Mouse (Mus musculus) kidney, embryonic 14.5 days (tissue): ENCODE results near the gene Cdh26. TPM values are rescaled to one million over a fixed set of nuclear protein-coding genes. Genes with fewer than 3 reads are reported as not detected.

ENCODE experiments used
- ATAC-seq: fragments of 200-750 bp; cut with Nextera tagmentation; 2 replicates; pipeline ENCODE4 v1.8.0; 2017; ENCODE audit warnings: moderate number of reproducible peaks, mild to moderate bottlenecking, moderate TSS enrichment, moderate library complexity; ENCODE audit not compliant: low FRiP score, low TSS enrichment
- H3K27ac ChIP-seq: fragments of 300-500 bp; sonication (generic); 2 replicates; pipeline ENCODE4 v1.5.1; 2014; ENCODE audit warnings: low read depth, mild to moderate bottlenecking, low read length, moderate library complexity, mixed read lengths
- H3K27me3 ChIP-seq: fragments of 300-500 bp; sonication (generic); 2 replicates; pipeline ENCODE4 v1.6.1; 2014; ENCODE audit warnings: mild to moderate bottlenecking, low read length; ENCODE audit not compliant: control insufficient read depth, insufficient read depth
- H3K36me3 ChIP-seq: fragments of 300-500 bp; sonication (generic); 2 replicates; pipeline ENCODE4 v1.6.1; 2014; ENCODE audit warnings: low read length, mixed read lengths; ENCODE audit not compliant: control insufficient read depth, insufficient read depth
- H3K4me1 ChIP-seq: fragments of 300-500 bp; sonication (generic); 2 replicates; pipeline ENCODE4 v1.6.1; 2014; ENCODE audit warnings: low read length, mixed read lengths; ENCODE audit not compliant: control insufficient read depth, insufficient read depth
- H3K4me2 ChIP-seq: fragments of 300-500 bp; sonication (generic); replicated peaks from 2 replicates; pipeline ENCODE4 v1.6.1; 2014; ENCODE audit warnings: low read depth, mild to moderate bottlenecking, low read length
- H3K4me3 ChIP-seq: fragments of 300-500 bp; sonication (generic); 2 replicates; pipeline ENCODE4 v1.5.1; 2014; ENCODE audit warnings: mild to moderate bottlenecking, low read length
- H3K9ac ChIP-seq: fragments of 300-500 bp; sonication (generic); 2 replicates; pipeline ENCODE4 v1.6.1; 2014; ENCODE audit warnings: low read depth, mild to moderate bottlenecking, low read length, moderate library complexity
- H3K9me3 ChIP-seq: fragments of 300-500 bp; sonication (generic); 2 replicates; pipeline ENCODE4 v1.6.1; 2016; ENCODE audit warnings: low read length; ENCODE audit not compliant: control insufficient read depth
- WGBS: fragments of 180-500 bp; shearing (Covaris S2); extraction: QIAGEN DNeasy Blood & Tissue Kit; methylation state at CpG from one replicate; pipeline ENCODE4 v1.1.7; 2014; 5-methylcytosine and 5-hydroxymethylcytosine counted together
- polyA plus RNA-seq: library from polyadenylated mRNA; unstranded; fragments of >200 nt; fragmentation: Nextera tagmentation; extraction: Ambion mirVana; gene quantifications from 2 replicates; pipeline ENCODE4 v1.2.1, GENCODE M21; 2014

Cdh26 gene
- polyA plus RNA-seq, 1 experiment from 2014 or later, result 0.64 TPM

DNA sequence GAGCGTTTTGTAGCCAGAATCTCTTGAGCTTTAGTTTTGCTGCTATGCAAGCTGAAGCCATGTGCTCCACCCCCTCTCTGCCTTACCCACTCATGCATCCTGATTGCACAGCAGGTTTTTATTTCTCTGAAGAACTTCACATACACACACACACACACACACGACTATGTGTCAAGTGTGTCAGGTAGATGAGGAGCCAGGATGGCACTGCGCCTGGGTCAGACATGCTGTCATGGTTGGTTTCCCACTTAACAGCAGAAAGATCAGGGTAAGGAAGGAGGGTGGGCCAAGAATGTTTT is 15.2 kb upstream of the Cdh26 start:
- peak overlapping the region; percentile 96 for H3K4me2 ChIP-seq
- no peak; the same call in 1 of the 2 replicates for ATAC-seq
- H3K4me1 ChIP-seq, result peaks cover 21% of the 10 kb centered on the region; the same call in 1 of the 2 replicates
- H3K9ac ChIP-seq, result no peak overlapping the region; the same call in 1 of the 2 replicates
- H3K27me3 ChIP-seq, result no peaks in the 10 kb centered on the region
- H3K9me3 ChIP-seq, result no peaks in the 10 kb centered on the region
- H3K4me3 ChIP-seq, result peak overlapping the region; percentile 64
- H3K27ac ChIP-seq, result no peak overlapping the region
- WGBS, result 19% methylated on average over 3 of the region's 3 CpGs
- H3K36me3 ChIP-seq, result no peaks in the 10 kb centered on the region

DNA sequence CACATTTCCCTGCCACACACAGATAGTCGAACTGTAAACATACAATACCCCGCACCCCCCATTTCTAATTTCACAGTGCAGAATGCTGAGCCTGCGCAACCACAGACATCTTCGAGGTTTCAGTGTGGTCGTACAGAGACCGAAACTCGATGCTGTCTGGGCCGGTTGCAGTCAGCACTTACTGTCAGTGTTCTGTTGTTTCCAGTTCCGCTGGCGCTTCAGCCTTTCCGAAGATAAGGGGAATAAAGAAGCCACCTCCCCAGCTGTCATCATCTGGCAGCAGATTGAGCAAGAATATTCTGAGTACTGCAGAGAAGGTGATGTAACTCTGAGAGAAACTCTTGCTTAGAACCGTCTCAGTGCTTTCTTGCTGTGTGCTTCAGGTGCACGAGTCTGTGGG is 13.9 kb upstream of the Cdh26 start:
- Histone ChIP-seq H3K9ac (no peak overlapping the region), H3K4me3 (no peak overlapping the region), H3K4me2 (no peak overlapping the region), H3K27ac (no peak overlapping the region), H3K4me1 (peaks cover 21% of the 10 kb centered on the region; the same call in 1 of the 2 replicates), H3K36me3 (peaks cover 2% of the 10 kb centered on the region; the same call in 1 of the 2 replicates), H3K27me3 (no peaks in the 10 kb centered on the region), H3K9me3 (no peaks in the 10 kb centered on the region)
- ATAC-seq, result no peak
- 60% methylated on average over 13 of the region's 13 CpGs for WGBS

DNA sequence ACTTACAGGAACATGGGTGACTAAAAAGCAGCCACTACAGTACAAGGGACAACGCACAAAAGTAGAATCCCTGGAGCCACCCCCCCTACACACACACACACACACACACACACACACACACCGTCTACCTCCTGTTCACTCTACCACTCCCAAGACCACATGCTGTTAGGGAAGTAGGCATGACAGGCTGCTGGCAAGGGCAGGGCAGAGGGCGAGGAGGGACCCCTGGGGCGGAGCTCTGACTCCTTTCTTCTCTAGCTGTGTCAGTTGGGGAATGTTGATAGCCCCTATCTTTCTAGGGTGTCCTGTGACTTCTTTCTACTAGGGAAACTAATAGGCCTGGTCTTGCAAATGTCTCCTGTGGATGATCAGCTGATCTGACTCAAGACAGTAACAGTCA is 13.4 kb upstream of the Cdh26 start:
- no peak for ATAC-seq
- Histone ChIP-seq H3K9ac (no peak overlapping the region), H3K27ac (no peak overlapping the region), H3K4me2 (no peak overlapping the region), H3K4me1 (peaks cover 21% of the 10 kb centered on the region; the same call in 1 of the 2 replicates), H3K9me3 (no peaks in the 10 kb centered on the region), H3K27me3 (no peaks in the 10 kb centered on the region), H3K4me3 (no peak overlapping the region), H3K36me3 (peaks cover 2% of the 10 kb centered on the region; the same call in 1 of the 2 replicates)
- 70% methylated on average over 4 of the region's 4 CpGs for WGBS

GRCm38 (mm10) chr2:178420576-178420975 is 9.8 kb upstream of the Cdh26 start:
- H3K9me3 ChIP-seq, result no peaks in the 10 kb centered on the region
- no peak overlapping the region for H3K4me3 ChIP-seq
- H3K36me3 ChIP-seq, result peaks cover 2% of the 10 kb centered on the region; the same call in 1 of the 2 replicates
- H3K27ac ChIP-seq, result no peak overlapping the region
- ATAC-seq, result no peak
- H3K4me1 ChIP-seq, result peaks cover 2% of the 10 kb centered on the region; the same call in 1 of the 2 replicates
- H3K27me3 ChIP-seq, result no peaks in the 10 kb centered on the region
- 87% methylated on average over 9 of the region's 9 CpGs for WGBS
- H3K9ac ChIP-seq, result no peak overlapping the region
- no peak overlapping the region for H3K4me2 ChIP-seq

DNA sequence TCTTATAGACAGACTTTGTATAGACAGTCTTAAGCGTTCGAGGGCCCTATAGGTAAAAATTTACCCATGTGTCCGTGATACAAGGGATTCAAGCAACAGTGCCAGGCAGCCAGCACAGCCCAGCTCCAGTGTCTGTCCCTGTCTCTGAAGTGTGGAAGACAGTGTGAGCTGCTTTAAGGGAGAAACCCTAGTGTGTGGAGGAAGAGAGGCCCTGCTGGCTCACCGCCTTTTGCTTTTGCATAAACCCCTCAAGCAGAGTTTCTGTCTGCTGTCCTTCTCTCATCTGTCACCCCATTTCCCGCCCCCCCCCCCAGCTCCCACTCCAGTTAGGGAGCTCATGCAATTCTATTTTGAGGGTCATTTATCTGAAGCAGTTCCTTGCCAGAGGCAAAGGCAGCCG is 8.7 kb upstream of the Cdh26 start:
- WGBS, result 45% methylated on average over 6 of the region's 6 CpGs
- Histone ChIP-seq H3K36me3 (peaks cover 2% of the 10 kb centered on the region; the same call in 1 of the 2 replicates), H3K27ac (no peak overlapping the region), H3K27me3 (no peaks in the 10 kb centered on the region), H3K9ac (no peak overlapping the region), H3K4me2 (no peak overlapping the region), H3K4me1 (no peaks in the 10 kb centered on the region), H3K9me3 (no peaks in the 10 kb centered on the region), H3K4me3 (no peak overlapping the region)
- no peak for ATAC-seq

DNA sequence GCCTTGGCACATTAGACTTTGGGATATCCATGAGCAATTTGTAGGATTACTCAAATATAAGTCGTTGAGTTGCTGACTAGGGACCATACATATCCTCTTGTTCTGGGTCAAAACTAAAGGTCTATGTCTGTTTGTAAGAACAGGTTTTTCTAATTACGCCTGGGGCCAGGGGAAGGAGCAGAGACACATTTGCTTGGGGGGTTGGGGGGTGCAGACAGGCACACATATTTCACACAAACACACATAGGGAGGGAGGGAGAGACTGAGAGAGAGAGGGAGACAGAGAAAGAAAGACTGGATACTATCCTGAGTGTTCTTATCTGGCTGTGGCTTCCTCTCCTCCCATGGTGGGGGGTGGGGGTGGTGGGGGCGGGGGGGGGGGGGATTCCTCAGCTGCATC is 8.1 kb upstream of the Cdh26 start:
- Histone ChIP-seq H3K4me2 (no peak overlapping the region), H3K4me3 (no peak overlapping the region), H3K4me1 (no peaks in the 10 kb centered on the region), H3K9me3 (no peaks in the 10 kb centered on the region), H3K27ac (no peak overlapping the region), H3K9ac (no peak overlapping the region), H3K27me3 (no peaks in the 10 kb centered on the region), H3K36me3 (peaks cover 2% of the 10 kb centered on the region; the same call in 1 of the 2 replicates)
- no peak for ATAC-seq
- 55% methylated on average over 2 of the region's 3 CpGs for WGBS

- Histone ChIP-seq H3K9me3 (no peaks in the 10 kb centered on the region), H3K9ac (no peak overlapping the region), H3K36me3 (peaks cover 2% of the 10 kb centered on the region; the same call in 1 of the 2 replicates), H3K27ac (no peak overlapping the region), H3K4me3 (no peak overlapping the region), H3K27me3 (no peaks in the 10 kb centered on the region), H3K4me1 (no peaks in the 10 kb centered on the region), H3K4me2 (no peak overlapping the region)
- no peak for ATAC-seq
- WGBS, result 76% methylated on average over 5 of the region's 5 CpGs
These were observed 7.1 kb upstream of the Cdh26 start for GRCm38 (mm10) chr2:178423223-178423622.

DNA sequence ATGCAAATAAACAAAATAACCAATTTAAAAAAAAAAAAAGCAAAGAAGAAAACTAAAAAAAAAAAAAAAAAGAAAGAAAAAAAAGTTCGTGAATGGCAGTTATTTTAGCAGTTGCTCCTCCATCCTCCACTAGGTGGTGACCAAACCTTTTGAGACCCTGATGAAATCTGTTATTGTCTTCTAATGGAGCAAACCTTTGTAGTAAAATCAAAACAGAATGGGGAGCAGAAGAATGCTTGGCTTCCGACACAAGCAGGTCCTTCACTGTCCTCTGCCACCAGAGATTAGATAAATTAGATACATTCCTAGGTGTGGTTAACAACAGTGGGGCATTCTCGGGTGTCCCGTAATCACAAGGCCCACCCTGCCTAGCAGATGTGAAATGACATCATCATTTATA is 4.1 kb upstream of the Cdh26 start:
- Histone ChIP-seq H3K4me2 (no peak overlapping the region), H3K9me3 (no peaks in the 10 kb centered on the region), H3K4me1 (no peaks in the 10 kb centered on the region), H3K36me3 (no peaks in the 10 kb centered on the region), H3K27ac (no peak overlapping the region), H3K27me3 (no peaks in the 10 kb centered on the region), H3K4me3 (no peak overlapping the region), H3K9ac (no peak overlapping the region)
- ATAC-seq, result peak; percentile 24; the same call in 1 of the 2 replicates
- WGBS, result 44% methylated on average over 4 of the region's 4 CpGs

DNA sequence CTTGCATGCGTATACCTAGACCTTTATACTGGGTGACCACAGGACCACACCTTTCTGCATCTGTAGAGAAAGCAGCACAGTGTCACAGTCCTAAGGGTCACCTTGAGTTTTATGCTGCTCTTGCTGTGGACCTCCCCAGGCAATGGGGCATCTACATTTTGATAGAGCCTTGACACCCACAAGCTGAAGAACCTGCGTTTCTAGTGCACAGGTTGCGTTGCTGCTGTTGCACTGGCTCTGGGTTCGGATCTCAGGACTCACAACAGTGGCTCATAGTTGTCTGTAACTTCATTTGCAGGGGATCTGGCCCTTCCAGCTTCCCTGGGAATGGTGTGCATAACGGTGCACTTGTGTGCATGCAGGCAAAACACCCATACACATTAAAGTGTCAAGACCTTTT is 3.1 kb upstream of the Cdh26 start:
- WGBS, result 79% methylated on average over 5 of the region's 5 CpGs

More for the DNA sequence above, 3.1 kb upstream of the Cdh26 start:
- H3K9ac ChIP-seq, result no peak overlapping the region
- no peaks in the 10 kb centered on the region for H3K9me3 ChIP-seq
- no peak overlapping the region for H3K27ac ChIP-seq
- H3K4me2 ChIP-seq, result no peak overlapping the region
- no peaks in the 10 kb centered on the region for H3K36me3 ChIP-seq
- ATAC-seq, result no peak
- H3K4me1 ChIP-seq, result no peaks in the 10 kb centered on the region
- H3K27me3 ChIP-seq, result no peaks in the 10 kb centered on the region
- H3K4me3 ChIP-seq, result no peak overlapping the region
